Mouse (Mus musculus) liver, postnatal 0 days (tissue): ENCODE results near the gene Zfp777. TPM values are rescaled to one million over a fixed set of nuclear protein-coding genes. Genes with fewer than 3 reads are reported as not detected.

Experiments used
- ATAC-seq: fragments of 200-750 bp; cut with Nextera tagmentation; 2 replicates; pipeline ENCODE4 v1.8.0; 2017; ENCODE audit warnings: mild to moderate bottlenecking, moderate library complexity
- DNase-seq: peaks from one replicate; pipeline ENCODE4 v3.0.0-alpha.2; 2016
- H3K27ac ChIP-seq: fragments of 300-500 bp; sonication (generic); 2 replicates; pipeline ENCODE4 v1.5.1; 2014; ENCODE audit warnings: antibody characterized with exemption, moderate library complexity, mild to moderate bottlenecking, low read depth
- H3K27me3 ChIP-seq: fragments of 300-500 bp; sonication (generic); 2 replicates; pipeline ENCODE4 v1.6.1; 2014; ENCODE audit warnings: low read length, control low read depth, mixed read lengths; ENCODE audit not compliant: insufficient read depth
- H3K36me3 ChIP-seq: fragments of 300-500 bp; sonication (generic); replicated peaks from 2 replicates; pipeline ENCODE4 v1.6.1; 2014; ENCODE audit warnings: mild to moderate bottlenecking, control low read depth, low read length, moderate library complexity, mixed read lengths; ENCODE audit not compliant: insufficient read depth
- H3K4me1 ChIP-seq: fragments of 300-500 bp; sonication (generic); 2 replicates; pipeline ENCODE4 v1.6.1; 2014; ENCODE audit warnings: antibody characterized with exemption, mild to moderate bottlenecking, control low read depth; ENCODE audit not compliant: insufficient read depth
- H3K4me2 ChIP-seq: fragments of 300-500 bp; sonication (generic); 2 replicates; pipeline ENCODE4 v1.6.1; 2014; ENCODE audit warnings: low read depth, mild to moderate bottlenecking, low read length, moderate library complexity, mixed read lengths
- H3K4me3 ChIP-seq: fragments of 300-500 bp; sonication (generic); 2 replicates; pipeline ENCODE4 v1.5.1; 2014; ENCODE audit warnings: low read depth, low read length
- H3K9ac ChIP-seq: fragments of 300-500 bp; sonication (generic); replicated peaks from 2 replicates; pipeline ENCODE4 v1.6.1; 2014; ENCODE audit warnings: mild to moderate bottlenecking, moderate library complexity
- H3K9me3 ChIP-seq: fragments of 300-500 bp; sonication (generic); 2 replicates; pipeline ENCODE4 v1.6.1; 2016; ENCODE audit warnings: mild to moderate bottlenecking, control low read depth, low read length, mixed read lengths
- CTCF ChIP-seq: sonication (generic); IDR thresholded peaks from 2 replicates; pipeline ENCODE4 v1.5.1; 2016; ENCODE audit warnings: antibody characterized with exemption, low read depth
- EP300 ChIP-seq: IDR thresholded peaks from 2 replicates; pipeline ENCODE4 v1.6.1; 2016; ENCODE audit warnings: antibody characterized with exemption, low read depth, mild to moderate bottlenecking
- WGBS: fragments of 180-500 bp; shearing (Covaris S2); extraction: QIAGEN DNeasy Blood & Tissue Kit; methylation state at CpG from one replicate; pipeline ENCODE4 v1.1.7; 2014; ENCODE audit not compliant: insufficient replicate concordance; 5-methylcytosine and 5-hydroxymethylcytosine counted together
- polyA plus RNA-seq: library from polyadenylated mRNA; unstranded; fragments of >200 nt; fragmentation: Nextera tagmentation; extraction: Ambion mirVana; gene quantifications from 2 replicates; pipeline ENCODE4 v1.2.1, GENCODE M21; 2015

Zfp777 gene
- polyA plus RNA-seq, 1 experiment from 2014 or later: 1.7 TPM

DNA sequence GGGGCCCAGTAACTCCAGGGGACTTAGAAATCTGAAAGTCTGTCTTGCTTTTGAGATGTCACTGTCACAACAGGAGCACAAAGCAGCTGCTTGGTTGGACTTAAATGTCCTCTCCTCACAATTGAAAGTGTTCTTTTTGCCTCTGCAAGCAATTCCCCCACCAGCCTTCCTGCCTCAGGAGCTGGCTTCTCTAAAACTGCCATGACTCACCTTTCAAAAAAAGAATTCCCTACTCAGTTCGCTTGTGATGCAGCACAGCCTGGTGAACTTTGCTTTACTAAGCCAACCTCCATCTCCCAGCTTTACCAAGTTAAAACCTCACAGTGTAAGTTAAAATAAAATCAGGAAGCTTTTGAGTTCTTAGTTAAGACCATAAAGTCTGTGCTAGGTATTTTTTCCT lies 27.0 kb downstream of the Zfp777 start:
- Histone ChIP-seq H3K36me3 (peaks cover 34% of the 10 kb centered on the region), H3K4me3 (no peak overlapping the region), H3K9me3 (0 out of 2 replicates have a peak, but pooled peaks cover 2% of the 10 kb centered on the region), H3K4me2 (no peak overlapping the region), H3K4me1 (no peaks in the 10 kb centered on the region), H3K27me3 (no peaks in the 10 kb centered on the region), H3K9ac (no peak overlapping the region), H3K27ac (no peak overlapping the region)
- ATAC-seq (no peak), DNase-seq (no peak)
- TF ChIP-seq EP300: no peak
- TF ChIP-seq CTCF: no peak
- WGBS: 69% methylated on average over 1 of the region's 1 CpGs

DNA sequence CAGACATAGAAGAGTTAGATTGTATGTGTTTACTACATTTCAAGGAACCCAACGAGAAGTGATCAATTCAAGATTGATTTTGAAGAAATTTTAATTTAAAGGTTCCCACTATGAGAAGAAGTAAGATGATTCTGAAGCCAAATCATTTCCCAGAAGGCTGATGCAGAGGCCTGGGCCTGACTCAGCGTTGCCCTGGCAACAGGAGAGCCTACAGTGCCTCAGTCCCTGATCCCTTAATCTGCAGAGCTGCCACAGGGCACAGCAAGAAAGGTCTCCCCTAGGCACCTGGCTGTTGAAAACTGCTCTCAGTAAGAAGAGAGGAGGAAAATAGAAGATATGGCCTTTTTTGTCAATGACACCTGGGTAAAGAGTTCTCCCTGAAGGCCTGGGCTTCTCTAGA lies 28.7 kb downstream of the Zfp777 start:
- H3K27me3 ChIP-seq: no peaks in the 10 kb centered on the region
- no peak overlapping the region for H3K4me2 ChIP-seq
- TF ChIP-seq EP300: no peak
- TF ChIP-seq CTCF: no peak
- H3K4me1 ChIP-seq: peaks cover 5% of the 10 kb centered on the region; the same call in 1 of the 2 replicates
- H3K4me3 ChIP-seq: no peak overlapping the region
- H3K36me3 ChIP-seq: peaks cover 20% of the 10 kb centered on the region
- ATAC-seq (no peak), DNase-seq (no peak)
- H3K9me3 ChIP-seq: 0 out of 2 replicates have a peak, but pooled peaks cover under 1% of the 10 kb centered on the region
- WGBS: 75% methylated on average over 2 of the region's 2 CpGs
- no peak overlapping the region for H3K27ac ChIP-seq
- no peak overlapping the region for H3K9ac ChIP-seq

DNA sequence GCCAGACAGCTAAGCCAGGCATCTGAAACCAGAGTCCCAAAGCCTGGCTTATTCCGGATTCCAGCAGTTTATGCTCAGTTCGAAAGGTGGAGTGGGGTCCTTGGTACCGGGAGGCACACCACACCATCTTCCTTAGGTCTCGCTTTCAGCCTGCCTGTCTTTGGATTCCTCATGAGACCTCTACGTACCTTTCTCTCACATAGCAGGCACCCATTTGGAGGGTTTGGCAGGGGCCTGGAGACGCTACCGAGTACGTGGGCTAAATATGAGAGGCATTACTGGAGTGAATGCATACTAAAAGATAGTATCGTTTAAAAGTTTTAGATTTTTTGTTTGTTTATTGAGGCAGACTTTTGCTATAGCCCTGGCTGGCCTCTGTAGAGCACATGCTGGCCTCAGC lies 31.9 kb downstream of the Zfp777 start:
- no peaks in the 10 kb centered on the region for H3K27me3 ChIP-seq
- H3K4me3 ChIP-seq: no peak overlapping the region
- no peak overlapping the region for H3K9ac ChIP-seq
- DNase-seq (no peak), ATAC-seq (no peak)
- WGBS: 88% methylated on average over 9 of the region's 9 CpGs
- no peak overlapping the region for H3K27ac ChIP-seq
- H3K36me3 ChIP-seq: no peaks in the 10 kb centered on the region
- TF ChIP-seq CTCF: no peak
- TF ChIP-seq EP300: no peak
- H3K9me3 ChIP-seq: no peaks in the 10 kb centered on the region
- no peak overlapping the region for H3K4me2 ChIP-seq
- peaks cover 5% of the 10 kb centered on the region; the same call in 1 of the 2 replicates for H3K4me1 ChIP-seq

DNA sequence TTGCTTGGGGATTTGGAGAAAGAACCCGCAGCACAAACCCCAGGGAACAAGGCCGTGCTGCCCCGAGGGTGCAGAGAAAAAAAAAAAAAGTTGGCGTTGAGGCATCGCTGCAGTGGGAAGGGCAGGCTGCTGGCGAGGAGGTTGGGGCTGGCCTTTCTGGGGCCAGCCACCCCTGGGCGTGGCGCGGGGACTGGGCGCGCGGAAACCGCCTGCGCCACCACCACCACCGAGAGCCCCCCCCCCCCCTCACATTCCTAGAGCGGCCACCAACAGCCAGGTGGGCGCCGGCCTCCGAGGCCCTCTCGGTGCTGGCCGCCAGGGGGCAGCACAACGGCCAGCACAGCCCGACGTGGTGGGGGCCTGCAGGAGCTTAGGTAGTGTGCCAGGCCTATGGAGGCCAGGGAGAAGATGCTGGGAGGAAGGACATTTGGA lies 32.6 kb downstream of the Zfp777 start:
- ATAC-seq (peak; percentile 92), DNase-seq (peak; percentile 83)
- Histone ChIP-seq H3K9me3 (no peaks in the 10 kb centered on the region), H3K4me2 (peak overlapping the region; percentile 71), H3K27me3 (no peaks in the 10 kb centered on the region), H3K27ac (no peak overlapping the region), H3K9ac (peak overlapping the region; percentile 36; the same call in 1 of the 2 replicates), H3K36me3 (no peaks in the 10 kb centered on the region), H3K4me1 (peaks cover 5% of the 10 kb centered on the region; the same call in 1 of the 2 replicates), H3K4me3 (peak overlapping the region; percentile 37)
- WGBS: 1% methylated on average over 22 of the region's 24 CpGs
- TF ChIP-seq EP300 (no peak), CTCF (peak; percentile 91)

DNA sequence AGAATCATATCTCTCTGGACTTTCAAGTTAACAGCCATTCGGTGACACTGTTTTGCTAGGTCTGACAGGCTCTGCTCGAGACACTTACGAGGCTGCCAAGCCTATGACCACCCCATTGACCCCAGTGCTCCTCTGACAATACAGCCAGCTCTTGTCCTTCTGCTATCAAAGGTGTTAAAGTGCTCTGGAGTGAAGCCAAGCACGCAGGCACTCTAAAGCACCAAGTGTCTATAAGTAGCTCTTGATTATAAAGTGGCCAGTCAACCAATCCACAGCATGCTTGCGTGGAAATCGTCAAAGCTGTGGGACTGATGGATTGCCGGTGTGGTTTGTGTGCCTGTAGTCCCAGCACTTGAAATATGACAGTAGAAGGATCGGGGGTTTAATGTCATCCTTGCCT lies 38.0 kb downstream of the Zfp777 start:
- H3K4me3 ChIP-seq: no peak overlapping the region
- no peak for TF ChIP-seq EP300
- TF ChIP-seq CTCF: no peak

DNA sequence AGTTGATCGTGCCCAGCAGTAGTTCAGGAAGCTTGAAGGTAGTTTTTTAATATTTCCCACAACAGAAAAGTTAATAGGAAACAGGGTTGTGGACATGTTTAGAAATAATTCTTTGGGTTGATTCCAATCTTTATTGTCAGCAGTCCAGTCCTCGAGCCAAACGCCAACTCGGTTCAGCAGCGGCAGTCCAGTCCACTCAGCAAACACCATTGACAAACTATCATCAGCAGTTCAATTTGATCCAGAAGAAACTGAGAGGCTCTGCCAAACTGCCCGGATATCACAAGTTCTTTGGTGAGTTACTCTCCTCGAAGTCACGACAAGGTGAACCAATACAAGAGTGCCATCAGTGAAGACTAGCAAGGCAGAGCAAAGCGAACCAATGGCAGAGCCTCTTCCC lies 53.0 kb downstream of the Zfp777 start:
- DNase-seq (no peak), ATAC-seq (no peak)
- Histone ChIP-seq H3K4me2 (no peak overlapping the region), H3K9me3 (0 out of 2 replicates have a peak, but pooled peaks cover 3% of the 10 kb centered on the region), H3K4me1 (no peaks in the 10 kb centered on the region; the same call in 1 of the 2 replicates), H3K36me3 (no peaks in the 10 kb centered on the region), H3K27ac (no peak overlapping the region), H3K9ac (no peak overlapping the region), H3K27me3 (no peaks in the 10 kb centered on the region), H3K4me3 (no peak overlapping the region)
- no peak for TF ChIP-seq CTCF
- TF ChIP-seq EP300: no peak
- 72% methylated on average over 9 of the region's 9 CpGs for WGBS

More for the DNA sequence above, 38.0 kb downstream of the Zfp777 start:
- Histone ChIP-seq H3K27me3 (no peaks in the 10 kb centered on the region), H3K27ac (no peak overlapping the region), H3K4me1 (peaks cover 1% of the 10 kb centered on the region; the same call in 1 of the 2 replicates), H3K9ac (no peak overlapping the region), H3K9me3 (no peaks in the 10 kb centered on the region), H3K36me3 (no peaks in the 10 kb centered on the region), H3K4me2 (no peak overlapping the region)
- ATAC-seq (no peak), DNase-seq (no peak)
- WGBS: 63% methylated on average over 8 of the region's 8 CpGs

DNA sequence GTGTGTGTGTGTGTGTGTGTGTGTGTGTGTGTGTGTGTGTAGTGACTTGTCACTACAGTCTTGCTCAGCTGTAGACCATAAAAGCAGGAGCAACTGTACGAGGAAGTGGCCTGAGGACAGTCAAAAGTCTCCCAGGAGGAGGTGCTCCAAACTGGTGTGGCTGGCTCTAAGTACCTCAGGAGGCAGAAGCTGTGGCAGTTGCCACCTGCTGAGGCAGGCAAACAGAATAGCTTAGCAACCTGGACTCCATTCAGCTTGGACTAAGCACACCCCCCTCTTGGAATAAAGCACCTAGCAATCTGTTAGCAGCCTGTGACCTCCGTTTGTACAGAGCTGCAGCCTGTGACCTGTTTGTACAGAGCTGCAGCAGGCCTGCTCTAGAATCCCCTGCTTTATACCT lies 64.8 kb downstream of the Zfp777 start:
- Histone ChIP-seq H3K9me3 (no peaks in the 10 kb centered on the region), H3K4me3 (no peak overlapping the region), H3K4me1 (no peaks in the 10 kb centered on the region), H3K27me3 (no peaks in the 10 kb centered on the region), H3K9ac (no peak overlapping the region), H3K36me3 (no peaks in the 10 kb centered on the region), H3K4me2 (no peak overlapping the region), H3K27ac (no peak overlapping the region)
- DNase-seq: no peak
- no peak for ATAC-seq
- TF ChIP-seq EP300 (no peak), CTCF (no peak)
- 29% methylated on average over 2 of the region's 2 CpGs for WGBS
